Mouse (Mus musculus) embryonic facial prominence, embryonic 11.5 days (tissue): ENCODE results near the gene Akr1a1. TPM values are rescaled to one million over a fixed set of nuclear protein-coding genes. Genes with fewer than 3 reads are reported as not detected.
"Not testable (repeated sequence)": the region's sequence is repeated elsewhere in the genome, so short reads cannot be mapped to it uniquely, and the experiment has no call there.

Experiments used
- ATAC-seq: fragments of 200-750 bp; cut with Nextera tagmentation; replicated peaks from 2 replicates; pipeline ENCODE4 v1.8.0; 2017; ENCODE audit warnings: low read depth; ENCODE audit not compliant: insufficient number of reproducible peaks, low FRiP score, low TSS enrichment
- DNase-seq: peaks from one replicate; pipeline ENCODE4 v3.0.0-alpha.2; 2015; ENCODE audit warnings: low spot score
- H3K27ac ChIP-seq: fragments of 300-500 bp; sonication (generic); replicated peaks from 2 replicates; pipeline ENCODE4 v1.5.1; 2014; ENCODE audit warnings: mild to moderate bottlenecking, low read depth, low read length, control low read depth
- H3K27me3 ChIP-seq: fragments of 300-500 bp; sonication (generic); 2 replicates; pipeline ENCODE4 v1.6.1; 2014; ENCODE audit warnings: mild to moderate bottlenecking, low read length, moderate library complexity, mixed read lengths; ENCODE audit not compliant: control insufficient read depth, insufficient read depth
- H3K36me3 ChIP-seq: fragments of 300-500 bp; sonication (generic); replicated peaks from 2 replicates; pipeline ENCODE4 v1.6.1; 2014; ENCODE audit warnings: low read depth, mild to moderate bottlenecking, low read length, moderate library complexity, mixed read lengths; ENCODE audit not compliant: control insufficient read depth, insufficient read depth
- H3K4me1 ChIP-seq: fragments of 300-500 bp; sonication (generic); 2 replicates; pipeline ENCODE4 v1.6.1; 2014; ENCODE audit warnings: low read length, mixed read lengths; ENCODE audit not compliant: control insufficient read depth, insufficient read depth
- H3K4me2 ChIP-seq: fragments of 300-500 bp; sonication (generic); 2 replicates; pipeline ENCODE4 v1.6.1; 2014; ENCODE audit warnings: low read depth, mild to moderate bottlenecking, control low read depth, low read length, moderate library complexity
- H3K4me3 ChIP-seq: fragments of 300-500 bp; sonication (generic); 2 replicates; pipeline ENCODE4 v1.5.1; 2014; ENCODE audit warnings: low read depth, low read length, control low read depth
- H3K9ac ChIP-seq: fragments of 300-500 bp; sonication (generic); replicated peaks from 2 replicates; pipeline ENCODE4 v1.6.1; 2014; ENCODE audit warnings: mild to moderate bottlenecking, control low read depth, low read length
- H3K9me3 ChIP-seq: fragments of 300-500 bp; sonication (generic); replicated peaks from 2 replicates; pipeline ENCODE4 v1.6.1; 2016; ENCODE audit warnings: mild to moderate bottlenecking, low read length, inconsistent platforms, mixed read lengths; ENCODE audit not compliant: control insufficient read depth
- WGBS: fragments of 180-500 bp; shearing (Covaris S2); extraction: QIAGEN DNeasy Blood & Tissue Kit; methylation state at CpG from one replicate; pipeline ENCODE4 v1.1.7; 2014; 5-methylcytosine and 5-hydroxymethylcytosine counted together
- polyA plus RNA-seq: library from polyadenylated mRNA; unstranded; fragments of >200 nt; fragmentation: Nextera tagmentation; extraction: Ambion mirVana; gene quantifications from 2 replicates; pipeline ENCODE4 v1.2.1, GENCODE M21; 2014

Akr1a1 gene
- polyA plus RNA-seq, 1 experiment from 2014 or later, result 727 TPM

- DNase-seq, result peak; percentile 95
- H3K4me1 ChIP-seq, result no peaks in the 10 kb centered on the region
- ATAC-seq, result peak; percentile 96
- peak within 1 kb of the TSS; percentile 91 for H3K27ac ChIP-seq
- no peaks in the 10 kb centered on the region for H3K9me3 ChIP-seq
- H3K36me3 ChIP-seq, result peaks cover 3% of the 10 kb centered on the region; the same call in 1 of the 2 replicates
- peak within 1 kb of the TSS; percentile 54 for H3K4me2 ChIP-seq
- under 1% methylated on average over 55 of the region's 56 CpGs for WGBS
- H3K9ac ChIP-seq, result peak within 1 kb of the TSS; percentile 76
- H3K27me3 ChIP-seq, result no peaks in the 10 kb centered on the region
- peak within 1 kb of the TSS; percentile 55 for H3K4me3 ChIP-seq
These were observed 34.1 kb upstream of the Akr1a1 start, which contains the start of gene Prdx1 for GRCm38 (mm10) chr4:116685402-116686061. Gene Prdx1, plus strand, starts transcription at chr4:116685544.

DNA sequence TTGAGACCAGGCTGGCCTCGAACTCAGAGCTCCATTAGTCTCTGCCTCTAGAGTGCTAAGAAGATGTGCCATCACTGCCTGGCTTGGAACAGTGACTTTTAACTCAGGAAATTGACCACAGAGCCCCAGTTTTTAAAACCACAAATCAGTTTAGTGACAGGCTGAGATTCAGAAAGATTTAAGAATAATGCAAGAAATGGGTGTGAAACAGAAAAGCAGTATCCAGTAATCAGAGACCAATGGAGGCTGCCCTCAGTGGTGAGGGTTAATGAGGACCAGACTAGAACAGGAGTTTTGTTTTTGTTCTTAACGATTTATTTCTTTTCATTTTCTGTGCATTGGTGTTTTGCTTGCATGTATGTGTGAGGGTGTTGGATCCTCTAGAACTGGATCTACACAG is 33.2 kb upstream of the Akr1a1 start:
- 58% methylated on average over 2 of the region's 2 CpGs for WGBS
- peak overlapping the region; percentile 54; the same call in 1 of the 2 replicates for H3K4me2 ChIP-seq
- H3K4me1 ChIP-seq, result no peaks in the 10 kb centered on the region
- no peaks in the 10 kb centered on the region for H3K27me3 ChIP-seq
- DNase-seq (no peak), ATAC-seq (no peak)
- no peak overlapping the region for H3K27ac ChIP-seq
- H3K4me3 ChIP-seq, result peak overlapping the region; percentile 55; the same call in 1 of the 2 replicates
- peaks cover 3% of the 10 kb centered on the region; the same call in 1 of the 2 replicates for H3K36me3 ChIP-seq
- H3K9me3 ChIP-seq, result no peaks in the 10 kb centered on the region
- peak overlapping the region; percentile 76; the same call in 1 of the 2 replicates for H3K9ac ChIP-seq

DNA sequence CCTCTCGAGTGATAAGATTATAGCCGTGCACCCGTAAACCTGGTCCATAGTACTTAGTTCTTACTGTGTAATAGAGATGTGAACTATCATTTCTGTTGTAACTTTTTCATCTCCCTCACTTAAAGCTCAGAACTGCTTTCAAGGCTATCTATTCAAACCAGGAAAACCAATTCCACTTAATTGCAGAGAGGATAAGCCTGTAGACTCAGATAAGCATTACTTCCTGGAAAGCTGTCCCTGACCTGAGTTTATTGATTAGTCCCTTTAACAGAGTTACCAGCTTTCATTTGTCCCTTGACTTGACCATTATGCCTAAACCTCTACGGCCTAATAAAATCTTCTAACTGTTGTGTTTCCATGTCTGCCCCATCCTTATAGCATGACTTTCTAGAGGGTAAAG is 32.5 kb upstream of the Akr1a1 start:
- no peaks in the 10 kb centered on the region for H3K27me3 ChIP-seq
- H3K9ac ChIP-seq, result no peak overlapping the region
- no peak overlapping the region for H3K4me3 ChIP-seq
- no peak overlapping the region for H3K4me2 ChIP-seq
- ATAC-seq (no peak), DNase-seq (no peak)
- H3K4me1 ChIP-seq, result no peaks in the 10 kb centered on the region
- WGBS, result 92% methylated on average over 4 of the region's 4 CpGs
- peaks cover 1% of the 10 kb centered on the region; the same call in 1 of the 2 replicates for H3K36me3 ChIP-seq
- no peak overlapping the region for H3K27ac ChIP-seq
- no peaks in the 10 kb centered on the region for H3K9me3 ChIP-seq

- H3K4me3 ChIP-seq, H3K9ac ChIP-seq, H3K27me3 ChIP-seq, H3K4me1 ChIP-seq, DNase-seq, H3K36me3 ChIP-seq, H3K9me3 ChIP-seq, H3K4me2 ChIP-seq, H3K27ac ChIP-seq, ATAC-seq: not testable (repeated sequence)
- WGBS, result 90% methylated on average over 4 of the region's 4 CpGs
These were observed 29.0 kb upstream of the Akr1a1 start for GRCm38 (mm10) chr4:116680521-116680920.

- no peaks in the 10 kb centered on the region for H3K36me3 ChIP-seq
- no peak for DNase-seq
- WGBS, result 71% methylated on average over 5 of the region's 5 CpGs
- no peaks in the 10 kb centered on the region for H3K9me3 ChIP-seq
- no peak overlapping the region for H3K9ac ChIP-seq
- no peaks in the 10 kb centered on the region for H3K4me1 ChIP-seq
- no peak overlapping the region for H3K4me3 ChIP-seq
- no peak for ATAC-seq
- no peak overlapping the region for H3K4me2 ChIP-seq
- no peaks in the 10 kb centered on the region for H3K27me3 ChIP-seq
- no peak overlapping the region for H3K27ac ChIP-seq
These were observed 27.7 kb upstream of the Akr1a1 start for GRCm38 (mm10) chr4:116679141-116679540.

DNA sequence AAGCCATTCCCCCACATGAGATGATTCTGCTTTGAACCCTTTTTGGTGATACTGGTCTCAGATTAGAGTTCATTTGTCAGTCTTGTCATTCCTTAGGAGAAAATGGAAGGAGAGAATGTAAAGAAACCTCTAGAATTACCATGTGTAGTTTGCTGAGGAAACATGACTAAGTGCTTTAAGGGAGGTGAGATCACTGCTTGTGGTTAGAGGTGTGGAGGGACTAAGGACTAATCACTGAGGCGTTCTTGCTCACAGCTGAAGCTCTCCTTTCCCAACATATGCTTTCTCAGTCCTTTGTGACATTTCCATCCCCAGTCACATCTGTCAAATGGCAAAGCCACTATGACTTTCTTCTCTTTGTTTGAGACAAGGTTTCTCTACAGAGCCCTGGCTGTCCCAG is 26.3 kb upstream of the Akr1a1 start:
- Histone ChIP-seq H3K4me2 (no peak overlapping the region), H3K27ac (no peak overlapping the region), H3K4me3 (no peak overlapping the region), H3K27me3 (no peaks in the 10 kb centered on the region), H3K4me1 (no peaks in the 10 kb centered on the region), H3K9me3 (no peaks in the 10 kb centered on the region), H3K36me3 (no peaks in the 10 kb centered on the region), H3K9ac (no peak overlapping the region)
- 85% methylated on average over 1 of the region's 1 CpGs for WGBS
- no peak for DNase-seq
- ATAC-seq, result no peak

DNA sequence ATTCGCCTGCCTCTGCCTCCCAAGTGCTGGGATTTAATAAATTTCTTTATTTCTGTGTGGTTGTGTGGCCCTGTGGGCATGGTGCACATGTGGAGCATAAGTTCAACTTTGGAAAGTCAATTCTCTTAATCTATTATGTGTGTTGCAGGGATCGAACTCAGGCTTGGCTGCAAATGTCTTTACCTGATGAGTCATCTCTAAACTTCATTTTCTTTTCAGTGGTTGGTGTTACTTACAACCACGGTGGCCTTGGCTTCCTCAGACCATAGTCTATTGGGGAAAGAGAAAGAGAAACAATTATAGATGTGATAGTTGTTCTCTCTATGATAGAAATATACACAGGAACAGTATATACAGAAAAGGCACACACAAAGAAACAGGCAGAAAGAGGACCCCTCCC is 24.5 kb upstream of the Akr1a1 start:
- H3K27me3 ChIP-seq, result no peaks in the 10 kb centered on the region
- H3K27ac ChIP-seq, result no peak overlapping the region
- ATAC-seq (no peak), DNase-seq (no peak)
- no peaks in the 10 kb centered on the region for H3K9me3 ChIP-seq
- H3K36me3 ChIP-seq, result no peaks in the 10 kb centered on the region
- H3K9ac ChIP-seq, result no peak overlapping the region
- H3K4me2 ChIP-seq, result no peak overlapping the region
- 87% methylated on average over 3 of the region's 3 CpGs for WGBS
- H3K4me1 ChIP-seq, result no peaks in the 10 kb centered on the region
- H3K4me3 ChIP-seq, result no peak overlapping the region

- H3K4me2 ChIP-seq, H3K27me3 ChIP-seq, H3K9ac ChIP-seq, H3K36me3 ChIP-seq, H3K4me3 ChIP-seq, H3K4me1 ChIP-seq, H3K9me3 ChIP-seq, H3K27ac ChIP-seq, ATAC-seq, DNase-seq: not testable (repeated sequence)
- WGBS, result 89% methylated on average over 6 of the region's 6 CpGs
These were observed 23.3 kb upstream of the Akr1a1 start for GRCm38 (mm10) chr4:116674761-116675160.
